Mouse (Mus musculus) liver, adult 2 months (tissue): ENCODE measurements at regions not wholly inside any gene's neighbourhood (a gene's known extent, or its start where the extent isn't known, plus 50 kb on each side); places are given as distances from the start of the nearest gene placed in this dataset.

Source experiments
- DNase-seq: peaks from one replicate; pipeline ENCODE4 v3.0.0-alpha.2; 2011; ENCODE audit warnings: low read depth, low spot score; ENCODE audit errors: extremely low read depth
- H3K27ac ChIP-seq: fragments of 200-500 bp; replicated peaks from 2 replicates; pipeline ENCODE4 v1.5.1; 2012; ENCODE audit warnings: low read depth, mild to moderate bottlenecking, control low read depth, inconsistent platforms, low read length; ENCODE audit not compliant: insufficient read depth
- H3K27me3 ChIP-seq: fragments of 200-500 bp; 2 replicates; pipeline ENCODE4 v1.6.1; 2012; ENCODE audit warnings: mild to moderate bottlenecking, moderate library complexity, low read length, inconsistent platforms; ENCODE audit not compliant: control insufficient read depth, insufficient read depth
- H3K36me3 ChIP-seq: fragments of 200-500 bp; 2 replicates; pipeline ENCODE4 v1.6.1; 2012; ENCODE audit warnings: low read length, inconsistent platforms; ENCODE audit not compliant: control insufficient read depth, insufficient read depth
- H3K4me1 ChIP-seq: fragments of 200-500 bp; 2 replicates; pipeline ENCODE4 v1.6.1; 2011; ENCODE audit warnings: low read length; ENCODE audit not compliant: control insufficient read depth, insufficient read depth
- H3K4me3 ChIP-seq: fragments of 200-500 bp; 2 replicates; pipeline ENCODE4 v1.5.1; 2011; ENCODE audit warnings: low read depth, mild to moderate bottlenecking, control low read depth, low read length, moderate library complexity; ENCODE audit not compliant: insufficient read depth
- H3K79me2 ChIP-seq: fragments of 200-500 bp; 2 replicates; pipeline ENCODE4 v1.6.1; 2012; ENCODE audit warnings: inconsistent platforms, mild to moderate bottlenecking, low read length, moderate library complexity; ENCODE audit not compliant: control insufficient read depth, insufficient read depth
- H3K9ac ChIP-seq: fragments of 200-500 bp; 2 replicates; pipeline ENCODE4 v1.6.1; 2012; ENCODE audit warnings: low read depth, mild to moderate bottlenecking, control low read depth, inconsistent platforms, low read length
- CTCF ChIP-seq: fragments of 200-500 bp; IDR thresholded peaks from 2 replicates; pipeline ENCODE4 v1.5.1; 2011; ENCODE audit warnings: low read depth, low read length, control low read depth
- POLR2A ChIP-seq: fragments of 200-500 bp; IDR thresholded peaks from 2 replicates; pipeline ENCODE4 v1.6.1; 2011; ENCODE audit warnings: low read length, control low read depth; ENCODE audit not compliant: insufficient read depth; ENCODE audit errors: extremely low read depth
- WGBS: fragments of 180-500 bp; shearing (Covaris S2); methylation state at CpG from one replicate; pipeline ENCODE4 v1.1.7; 2018; 5-methylcytosine and 5-hydroxymethylcytosine counted together

- Histone ChIP-seq H3K27me3 (no peaks in the 10 kb centered on the region), H3K4me1 (peaks cover 3% of the 10 kb centered on the region), H3K9ac (no peak overlapping the region), H3K79me2 (no peaks in the 10 kb centered on the region), H3K36me3 (no peaks in the 10 kb centered on the region), H3K27ac (no peak overlapping the region), H3K4me3 (no peak overlapping the region)
- TF ChIP-seq CTCF: no peak
- no peak for TF ChIP-seq POLR2A
- DNase-seq: no peak
- 48% methylated on average over 5 of the region's 5 CpGs for WGBS
Observed at GRCm38 (mm10) chrX:13344701-13345100, 63.9 kb downstream of the Ddx3x start.

- TF ChIP-seq CTCF (no peak), POLR2A (no peak)
- DNase-seq: no peak
- 50% methylated on average over 5 of the region's 5 CpGs for WGBS
- no peak overlapping the region for H3K9ac ChIP-seq
- no peaks in the 10 kb centered on the region for H3K36me3 ChIP-seq
- no peak overlapping the region for H3K27ac ChIP-seq
- H3K4me3 ChIP-seq: no peak overlapping the region
- no peaks in the 10 kb centered on the region for H3K27me3 ChIP-seq
- H3K79me2 ChIP-seq: no peaks in the 10 kb centered on the region
- peaks cover 3% of the 10 kb centered on the region for H3K4me1 ChIP-seq
Observed at GRCm38 (mm10) chrX:13345126-13345525, 64.4 kb downstream of the Ddx3x start.

GRCm38 (mm10) chrX:13346011-13346631 lies 65.4 kb downstream of the Ddx3x start:
- TF ChIP-seq POLR2A (no peak), CTCF (no peak)
- DNase-seq: no peak
- H3K9ac ChIP-seq: no peak overlapping the region
- H3K79me2 ChIP-seq: no peaks in the 10 kb centered on the region
- 28% methylated on average over 17 of the region's 21 CpGs for WGBS
- H3K27ac ChIP-seq: no peak overlapping the region
- H3K4me1 ChIP-seq: peaks cover 6% of the 10 kb centered on the region
- no peaks in the 10 kb centered on the region for H3K27me3 ChIP-seq
- peak overlapping the region; percentile 80; the same call in 1 of the 2 replicates for H3K4me3 ChIP-seq
- H3K36me3 ChIP-seq: no peaks in the 10 kb centered on the region

- Histone ChIP-seq H3K79me2 (no peaks in the 10 kb centered on the region), H3K4me3 (peak overlapping the region; percentile 80), H3K27ac (no peak overlapping the region; the same call in 1 of the 2 replicates), H3K36me3 (no peaks in the 10 kb centered on the region), H3K9ac (no peak overlapping the region), H3K27me3 (no peaks in the 10 kb centered on the region), H3K4me1 (peaks cover 6% of the 10 kb centered on the region)
- no peak for DNase-seq
- WGBS: 0% methylated on average over 5 of the region's 5 CpGs
- no peak for TF ChIP-seq CTCF
- TF ChIP-seq POLR2A: no peak
Observed at GRCm38 (mm10) chrX:13346696-13347026, 65.9 kb downstream of the Ddx3x start.

GRCm38 (mm10) chrX:13347027-13347840 lies 66.5 kb downstream of the Ddx3x start:
- no peaks in the 10 kb centered on the region for H3K79me2 ChIP-seq
- no peaks in the 10 kb centered on the region for H3K27me3 ChIP-seq
- DNase-seq: peak; percentile 54
- H3K4me3 ChIP-seq: peak overlapping the region; percentile 80
- H3K27ac ChIP-seq: peak overlapping the region; percentile 67
- peak overlapping the region; percentile 58 for H3K9ac ChIP-seq
- peaks cover 6% of the 10 kb centered on the region for H3K4me1 ChIP-seq
- TF ChIP-seq CTCF (no peak), POLR2A (no peak)
- under 1% methylated on average over 26 of the region's 27 CpGs for WGBS
- H3K36me3 ChIP-seq: no peaks in the 10 kb centered on the region

- Histone ChIP-seq H3K4me1 (peaks cover 6% of the 10 kb centered on the region), H3K27me3 (no peaks in the 10 kb centered on the region), H3K4me3 (no peak overlapping the region), H3K9ac (no peak overlapping the region), H3K27ac (no peak overlapping the region), H3K79me2 (no peaks in the 10 kb centered on the region), H3K36me3 (no peaks in the 10 kb centered on the region)
- no peak for DNase-seq
- 89% methylated on average over 1 of the region's 1 CpGs for WGBS
- TF ChIP-seq CTCF: no peak
- TF ChIP-seq POLR2A: no peak
Observed at GRCm38 (mm10) chrX:13348415-13348814, 67.6 kb downstream of the Ddx3x start.
